Mouse (Mus musculus) embryonic facial prominence, embryonic 11.5 days (tissue): ENCODE measurements around the gene Parva. TPM values are rescaled to one million over a fixed set of nuclear protein-coding genes. Genes with fewer than 3 reads are reported as not detected.

Experiments
- ATAC-seq: fragments of 200-750 bp; cut with Nextera tagmentation; replicated peaks from 2 replicates; pipeline ENCODE4 v1.8.0; 2017; ENCODE audit warnings: low read depth; ENCODE audit not compliant: insufficient number of reproducible peaks, low FRiP score, low TSS enrichment
- DNase-seq: peaks from one replicate; pipeline ENCODE4 v3.0.0-alpha.2; 2015; ENCODE audit warnings: low spot score
- H3K27ac ChIP-seq: fragments of 300-500 bp; sonication (generic); replicated peaks from 2 replicates; pipeline ENCODE4 v1.5.1; 2014; ENCODE audit warnings: mild to moderate bottlenecking, low read depth, low read length, control low read depth
- H3K27me3 ChIP-seq: fragments of 300-500 bp; sonication (generic); 2 replicates; pipeline ENCODE4 v1.6.1; 2014; ENCODE audit warnings: mild to moderate bottlenecking, low read length, moderate library complexity, mixed read lengths; ENCODE audit not compliant: control insufficient read depth, insufficient read depth
- H3K36me3 ChIP-seq: fragments of 300-500 bp; sonication (generic); replicated peaks from 2 replicates; pipeline ENCODE4 v1.6.1; 2014; ENCODE audit warnings: low read depth, mild to moderate bottlenecking, low read length, moderate library complexity, mixed read lengths; ENCODE audit not compliant: control insufficient read depth, insufficient read depth
- H3K4me1 ChIP-seq: fragments of 300-500 bp; sonication (generic); 2 replicates; pipeline ENCODE4 v1.6.1; 2014; ENCODE audit warnings: low read length, mixed read lengths; ENCODE audit not compliant: control insufficient read depth, insufficient read depth
- H3K4me2 ChIP-seq: fragments of 300-500 bp; sonication (generic); 2 replicates; pipeline ENCODE4 v1.6.1; 2014; ENCODE audit warnings: low read depth, mild to moderate bottlenecking, control low read depth, low read length, moderate library complexity
- H3K4me3 ChIP-seq: fragments of 300-500 bp; sonication (generic); 2 replicates; pipeline ENCODE4 v1.5.1; 2014; ENCODE audit warnings: low read depth, low read length, control low read depth
- H3K9ac ChIP-seq: fragments of 300-500 bp; sonication (generic); replicated peaks from 2 replicates; pipeline ENCODE4 v1.6.1; 2014; ENCODE audit warnings: mild to moderate bottlenecking, control low read depth, low read length
- H3K9me3 ChIP-seq: fragments of 300-500 bp; sonication (generic); replicated peaks from 2 replicates; pipeline ENCODE4 v1.6.1; 2016; ENCODE audit warnings: mild to moderate bottlenecking, low read length, inconsistent platforms, mixed read lengths; ENCODE audit not compliant: control insufficient read depth
- WGBS: fragments of 180-500 bp; shearing (Covaris S2); extraction: QIAGEN DNeasy Blood & Tissue Kit; methylation state at CpG from one replicate; pipeline ENCODE4 v1.1.7; 2014; 5-methylcytosine and 5-hydroxymethylcytosine counted together
- polyA plus RNA-seq: library from polyadenylated mRNA; unstranded; fragments of >200 nt; fragmentation: Nextera tagmentation; extraction: Ambion mirVana; gene quantifications from 2 replicates; pipeline ENCODE4 v1.2.1, GENCODE M21; 2014

Gene Parva
- polyA plus RNA-seq, 1 experiment from 2014 or later = 77.2 TPM

- DNase-seq = peak; percentile 56
- WGBS = 25% methylated on average over 10 of the region's 10 CpGs
- no peak overlapping the region for H3K4me2 ChIP-seq
- peaks cover 6% of the 10 kb centered on the region; the same call in 1 of the 2 replicates for H3K4me1 ChIP-seq
- no peaks in the 10 kb centered on the region for H3K27me3 ChIP-seq
- no peak overlapping the region for H3K27ac ChIP-seq
- no peaks in the 10 kb centered on the region for H3K36me3 ChIP-seq
- no peak overlapping the region for H3K4me3 ChIP-seq
- H3K9ac ChIP-seq = no peak overlapping the region
- no peaks in the 10 kb centered on the region for H3K9me3 ChIP-seq
- ATAC-seq = no peak
Measured at GRCm38 (mm10) chr7:112510336-112511048, 83.2 kb downstream of the Parva start.

DNA sequence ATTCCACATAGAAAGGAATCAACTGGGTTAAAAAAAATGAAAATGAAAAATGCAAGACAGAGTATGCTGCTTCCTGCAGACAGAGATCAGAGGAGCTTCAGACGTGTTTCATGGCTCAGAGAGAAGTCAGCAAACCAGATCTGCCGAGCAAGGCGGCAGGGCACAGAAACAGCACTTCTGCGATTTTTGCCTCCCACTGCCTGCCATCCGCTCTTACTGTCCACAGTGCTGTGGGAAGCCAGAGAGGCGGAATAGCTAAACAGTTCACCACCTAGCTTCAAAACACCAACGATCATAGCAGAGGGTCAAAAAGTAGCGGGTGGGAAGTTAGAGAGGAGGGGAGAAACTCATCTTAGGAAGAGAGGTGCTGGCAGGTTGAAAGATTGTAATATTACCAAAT lies 84.0 kb downstream of the Parva start:
- Histone ChIP-seq H3K27me3 (no peaks in the 10 kb centered on the region), H3K27ac (no peak overlapping the region), H3K9ac (no peak overlapping the region), H3K9me3 (no peaks in the 10 kb centered on the region), H3K4me1 (peaks cover 6% of the 10 kb centered on the region; the same call in 1 of the 2 replicates), H3K4me2 (no peak overlapping the region), H3K4me3 (no peak overlapping the region), H3K36me3 (no peaks in the 10 kb centered on the region)
- DNase-seq = no peak
- WGBS = 65% methylated on average over 8 of the region's 8 CpGs
- ATAC-seq = no peak

GRCm38 (mm10) chr7:112512257-112512656 lies 85.0 kb downstream of the Parva start:
- Histone ChIP-seq H3K9ac (no peak overlapping the region), H3K27me3 (no peaks in the 10 kb centered on the region), H3K9me3 (no peaks in the 10 kb centered on the region), H3K4me1 (peaks cover 6% of the 10 kb centered on the region; the same call in 1 of the 2 replicates), H3K27ac (no peak overlapping the region; the same call in 1 of the 2 replicates), H3K36me3 (no peaks in the 10 kb centered on the region), H3K4me3 (no peak overlapping the region), H3K4me2 (no peak overlapping the region)
- WGBS = 28% methylated on average over 3 of the region's 3 CpGs
- DNase-seq (no peak), ATAC-seq (no peak)

DNA sequence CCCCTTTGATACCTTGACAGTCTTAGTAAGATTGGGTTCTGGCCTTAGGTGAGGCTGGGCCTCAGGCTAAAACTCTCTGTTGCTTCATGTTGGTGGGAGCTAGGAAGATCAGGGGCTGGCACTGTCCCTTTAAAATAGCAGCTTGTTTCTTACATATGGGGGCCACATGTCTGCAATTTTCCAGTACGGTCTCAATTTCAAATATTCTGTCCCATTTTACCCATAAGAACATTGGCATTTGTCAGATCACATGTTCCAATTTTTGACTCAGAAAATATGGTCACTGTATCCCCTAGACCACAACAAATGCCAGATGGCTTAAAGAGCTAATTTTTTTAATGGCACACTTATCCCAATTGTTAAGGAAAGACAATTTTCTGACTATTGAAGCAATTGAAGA lies 85.6 kb downstream of the Parva start:
- H3K4me3 ChIP-seq = no peak overlapping the region
- DNase-seq (peak; percentile 62), ATAC-seq (no peak)
- no peaks in the 10 kb centered on the region for H3K36me3 ChIP-seq
- no peak overlapping the region for H3K9ac ChIP-seq
- H3K27me3 ChIP-seq = no peaks in the 10 kb centered on the region
- no peaks in the 10 kb centered on the region for H3K9me3 ChIP-seq
- no peak overlapping the region; the same call in 1 of the 2 replicates for H3K27ac ChIP-seq
- H3K4me2 ChIP-seq = no peak overlapping the region
- WGBS = 59% methylated on average over 1 of the region's 1 CpGs
- H3K4me1 ChIP-seq = peaks cover 6% of the 10 kb centered on the region; the same call in 1 of the 2 replicates

- peaks cover 6% of the 10 kb centered on the region; the same call in 1 of the 2 replicates for H3K4me1 ChIP-seq
- H3K4me2 ChIP-seq = no peak overlapping the region
- 96% methylated on average over 8 of the region's 8 CpGs for WGBS
- no peaks in the 10 kb centered on the region for H3K27me3 ChIP-seq
- no peak overlapping the region for H3K4me3 ChIP-seq
- no peaks in the 10 kb centered on the region for H3K36me3 ChIP-seq
- no peak for ATAC-seq
- H3K9me3 ChIP-seq = no peaks in the 10 kb centered on the region
- no peak overlapping the region for H3K27ac ChIP-seq
- H3K9ac ChIP-seq = no peak overlapping the region
- DNase-seq = no peak
Measured at GRCm38 (mm10) chr7:112514636-112515193, 87.4 kb downstream of the Parva start.

DNA sequence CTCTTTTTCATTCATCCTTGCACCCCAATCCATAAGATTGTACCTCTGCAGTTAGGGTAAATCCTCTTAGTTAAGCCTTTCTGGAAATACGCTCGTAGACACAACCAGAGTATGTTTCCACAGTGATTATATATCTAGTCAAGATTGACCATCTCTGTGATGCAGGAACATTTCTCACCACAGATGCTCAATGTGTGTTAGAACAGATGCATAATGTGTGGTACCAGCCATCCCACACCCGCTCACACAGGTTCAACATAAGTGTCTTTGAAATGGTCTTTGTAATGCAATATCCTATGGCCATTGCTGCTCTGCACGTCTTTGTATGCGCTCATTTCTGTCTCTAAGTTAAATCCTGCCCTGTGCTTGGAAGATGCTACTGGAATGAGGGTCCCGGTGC lies 98.2 kb downstream of the Parva start:
- H3K36me3 ChIP-seq = no peaks in the 10 kb centered on the region
- ATAC-seq (no peak), DNase-seq (no peak)
- H3K27me3 ChIP-seq = no peaks in the 10 kb centered on the region
- H3K9me3 ChIP-seq = no peaks in the 10 kb centered on the region
- no peak overlapping the region for H3K4me3 ChIP-seq
- H3K27ac ChIP-seq = no peak overlapping the region
- H3K4me1 ChIP-seq = no peaks in the 10 kb centered on the region
- no peak overlapping the region for H3K4me2 ChIP-seq
- WGBS = 90% methylated on average over 6 of the region's 6 CpGs
- H3K9ac ChIP-seq = no peak overlapping the region

GRCm38 (mm10) chr7:112526226-112526625 lies 98.9 kb downstream of the Parva start:
- WGBS = 76% methylated on average over 10 of the region's 10 CpGs
- ATAC-seq (no peak), DNase-seq (no peak)
- H3K27me3 ChIP-seq = no peaks in the 10 kb centered on the region
- H3K4me2 ChIP-seq = no peak overlapping the region
- H3K9me3 ChIP-seq = no peaks in the 10 kb centered on the region
- H3K4me3 ChIP-seq = no peak overlapping the region
- no peaks in the 10 kb centered on the region for H3K36me3 ChIP-seq
- no peak overlapping the region for H3K27ac ChIP-seq
- H3K4me1 ChIP-seq = no peaks in the 10 kb centered on the region
- H3K9ac ChIP-seq = no peak overlapping the region

DNA sequence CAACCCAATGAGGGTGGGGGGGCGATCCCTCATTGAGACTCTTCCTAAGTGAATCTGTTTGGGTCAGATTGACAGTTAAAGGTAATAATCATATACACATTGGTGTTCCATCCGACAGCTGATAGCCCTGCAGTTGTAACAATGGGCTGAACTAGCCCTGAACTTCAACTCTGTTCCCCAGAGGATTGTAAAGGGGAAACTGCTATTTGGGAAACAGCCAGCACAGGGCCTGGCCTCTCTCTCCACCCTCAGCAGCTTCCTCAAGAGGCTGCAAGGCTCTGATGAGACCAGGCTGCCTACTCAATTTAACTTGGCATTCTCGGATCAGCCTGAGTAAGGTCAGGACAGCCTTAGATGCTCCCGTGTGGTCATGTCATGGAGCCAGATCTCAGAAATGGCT lies 99.9 kb downstream of the Parva start:
- H3K27ac ChIP-seq = no peak overlapping the region
- no peak overlapping the region for H3K4me3 ChIP-seq
- H3K36me3 ChIP-seq = no peaks in the 10 kb centered on the region
- DNase-seq = no peak
- WGBS = 82% methylated on average over 4 of the region's 4 CpGs
- no peak for ATAC-seq
- no peak overlapping the region for H3K9ac ChIP-seq
- H3K4me2 ChIP-seq = no peak overlapping the region
- no peaks in the 10 kb centered on the region for H3K4me1 ChIP-seq
- no peaks in the 10 kb centered on the region for H3K27me3 ChIP-seq
- no peaks in the 10 kb centered on the region for H3K9me3 ChIP-seq
